Mouse (Mus musculus) neural tube, embryonic 10.5 days (tissue): ENCODE results near the gene AC124502.3.

Experiments used
- DNase-seq: peaks from one replicate; pipeline ENCODE4 v3.0.0-alpha.2; 2017; ENCODE audit warnings: low spot score; ENCODE audit errors: extremely low spot score

AC124502.3 gene

DNA sequence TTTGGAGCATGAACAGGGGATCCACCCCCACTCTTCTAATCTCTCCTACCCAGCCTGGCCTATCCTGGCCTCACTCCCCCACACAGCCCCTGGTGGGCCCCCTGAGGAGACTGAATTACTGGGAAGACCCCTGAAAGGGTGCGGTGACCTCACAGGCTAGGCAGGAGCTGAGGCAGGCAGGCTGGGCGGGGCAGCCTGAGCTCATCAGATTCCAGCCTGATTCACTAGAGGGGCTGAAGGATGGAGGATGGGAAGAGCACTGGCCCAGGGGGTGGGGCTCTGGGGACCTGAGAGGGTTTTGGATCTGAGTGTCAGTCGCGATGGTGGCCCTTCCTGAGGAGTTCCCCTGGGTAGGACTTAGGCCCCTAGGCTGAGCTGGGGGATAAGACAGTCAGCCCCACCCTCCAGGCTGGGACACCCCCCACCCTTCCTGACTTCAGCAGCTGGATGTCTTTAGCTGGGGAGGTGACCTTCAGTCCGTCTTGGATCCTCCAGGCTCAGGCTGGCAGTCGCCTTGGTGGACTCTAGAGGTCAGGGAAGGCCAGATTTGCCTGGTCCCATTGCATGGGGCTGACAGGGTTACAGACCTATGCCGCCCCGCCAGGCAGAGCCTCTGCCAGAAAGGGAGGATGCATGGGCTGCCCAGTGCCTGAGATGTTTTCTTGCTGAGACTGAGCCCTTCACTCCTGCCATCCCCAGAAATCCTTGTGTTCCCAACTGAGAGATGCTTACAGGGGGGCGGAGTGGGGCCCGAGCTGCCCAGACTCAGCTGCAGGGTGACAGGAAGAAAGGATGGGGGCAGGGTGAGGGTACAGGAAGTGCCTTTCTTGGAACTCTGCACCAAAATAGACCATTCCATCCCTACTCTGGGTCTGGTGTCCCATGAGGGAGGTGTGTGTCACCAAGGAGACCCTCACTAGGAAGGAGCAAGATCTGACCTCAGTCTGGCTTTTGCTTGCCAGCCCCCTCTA is 20.4 kb downstream of the AC124502.3 start:
- no peak for DNase-seq

DNA sequence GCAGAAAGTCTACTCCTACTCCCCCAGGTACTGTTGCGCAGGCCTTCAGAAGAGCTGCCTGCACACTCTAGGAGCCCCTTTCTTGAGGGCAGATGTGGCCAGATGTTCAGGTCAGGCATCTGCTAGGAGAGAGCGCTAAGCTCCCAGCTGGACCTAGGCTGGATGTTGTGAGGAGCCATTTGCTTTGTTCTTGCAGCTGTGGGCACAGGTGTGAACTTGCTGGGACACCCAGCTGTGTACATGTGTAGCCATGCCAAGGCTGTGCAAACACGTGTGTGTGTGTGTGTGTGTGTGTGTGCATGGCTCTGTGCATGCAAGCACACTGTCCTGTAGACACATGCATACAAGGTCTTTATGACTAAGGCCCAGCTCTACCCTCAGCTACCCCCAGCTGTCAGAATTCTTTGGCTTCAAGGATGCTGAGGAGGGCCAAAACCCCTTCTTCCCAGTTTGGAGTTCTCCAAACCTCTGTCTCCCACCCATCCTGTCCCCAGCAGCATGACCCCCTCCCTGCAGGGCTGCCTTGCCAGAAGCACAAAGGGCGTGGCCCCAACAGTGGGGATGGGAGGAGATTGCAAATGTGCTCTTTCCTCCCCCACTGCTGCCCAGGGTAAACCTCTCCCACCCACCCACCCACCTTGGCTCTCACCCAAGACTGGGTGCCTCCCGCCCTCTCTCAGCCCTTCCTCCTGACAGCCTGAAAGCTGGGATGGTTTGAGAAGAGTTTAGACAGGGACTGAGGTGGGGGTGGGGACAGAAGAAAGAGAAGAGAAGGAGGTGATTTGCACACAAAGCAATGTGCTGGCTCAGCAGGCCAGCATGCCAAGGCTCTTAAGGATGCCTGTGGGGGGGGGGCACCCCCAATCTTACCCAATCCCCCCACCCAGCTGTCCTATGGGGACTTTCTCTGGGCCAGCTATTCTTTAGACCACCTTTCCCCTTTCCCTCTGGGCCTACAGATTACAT is 22.0 kb downstream of the AC124502.3 start:
- no peak for DNase-seq

DNA sequence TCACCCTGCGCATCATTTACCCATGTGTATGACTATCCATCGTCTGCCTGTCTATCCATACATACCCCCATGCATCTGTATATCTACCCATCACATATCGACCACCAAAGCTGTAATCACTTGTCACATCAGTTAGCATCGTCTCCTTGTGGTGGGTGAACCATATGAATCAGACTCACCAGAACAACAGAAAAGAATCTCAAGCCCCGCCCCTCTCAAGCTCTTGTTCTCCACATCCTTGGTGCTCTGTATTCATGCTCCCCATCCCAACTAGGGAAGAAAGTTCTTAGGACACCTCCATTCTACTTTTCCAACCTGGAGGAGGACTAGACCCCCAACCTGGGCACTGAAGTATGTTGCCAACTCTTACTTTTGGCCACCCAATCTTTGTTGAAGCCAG is 23.4 kb downstream of the AC124502.3 start:
- DNase-seq = no peak

DNA sequence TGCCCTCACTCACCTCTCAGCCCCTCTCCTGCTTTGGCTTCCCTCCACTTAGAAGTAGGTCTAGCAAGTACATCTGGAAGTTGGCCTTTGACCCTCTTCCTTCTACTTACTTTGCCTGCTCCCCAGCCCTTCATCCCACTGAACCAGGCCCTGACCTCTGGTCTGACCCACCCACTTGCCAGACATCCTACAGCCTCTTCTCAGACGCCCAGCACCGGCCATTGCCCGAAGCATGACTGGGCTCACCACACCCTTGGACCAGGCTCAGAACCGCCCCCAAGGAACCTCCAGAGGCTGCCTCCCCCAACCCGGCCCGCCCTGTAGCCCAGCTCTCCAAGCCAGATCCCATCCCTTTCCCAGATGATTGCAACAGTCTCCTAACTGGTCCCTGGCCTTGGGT is 23.8 kb downstream of the AC124502.3 start:
- no peak for DNase-seq

DNA sequence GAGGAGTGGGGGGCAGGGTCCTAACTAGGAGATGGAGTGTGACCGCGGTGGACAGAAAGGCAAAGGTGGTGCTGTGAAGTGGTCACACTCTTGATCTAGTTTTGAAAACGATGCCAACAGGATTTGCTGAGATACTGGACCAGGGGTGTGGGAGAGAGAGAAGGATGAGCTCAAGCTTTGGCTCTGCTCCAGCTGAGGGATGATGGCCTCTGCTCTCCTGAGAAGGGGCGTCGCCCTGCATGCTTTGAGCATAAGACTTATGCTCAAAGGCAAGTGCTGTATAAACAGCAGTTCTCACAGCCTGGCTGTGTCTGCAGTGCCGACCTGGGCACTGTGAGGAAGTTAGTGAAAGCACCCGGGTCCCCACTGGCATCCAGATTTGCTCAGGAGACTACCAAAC is 26.4 kb downstream of the AC124502.3 start:
- DNase-seq = no peak

DNA sequence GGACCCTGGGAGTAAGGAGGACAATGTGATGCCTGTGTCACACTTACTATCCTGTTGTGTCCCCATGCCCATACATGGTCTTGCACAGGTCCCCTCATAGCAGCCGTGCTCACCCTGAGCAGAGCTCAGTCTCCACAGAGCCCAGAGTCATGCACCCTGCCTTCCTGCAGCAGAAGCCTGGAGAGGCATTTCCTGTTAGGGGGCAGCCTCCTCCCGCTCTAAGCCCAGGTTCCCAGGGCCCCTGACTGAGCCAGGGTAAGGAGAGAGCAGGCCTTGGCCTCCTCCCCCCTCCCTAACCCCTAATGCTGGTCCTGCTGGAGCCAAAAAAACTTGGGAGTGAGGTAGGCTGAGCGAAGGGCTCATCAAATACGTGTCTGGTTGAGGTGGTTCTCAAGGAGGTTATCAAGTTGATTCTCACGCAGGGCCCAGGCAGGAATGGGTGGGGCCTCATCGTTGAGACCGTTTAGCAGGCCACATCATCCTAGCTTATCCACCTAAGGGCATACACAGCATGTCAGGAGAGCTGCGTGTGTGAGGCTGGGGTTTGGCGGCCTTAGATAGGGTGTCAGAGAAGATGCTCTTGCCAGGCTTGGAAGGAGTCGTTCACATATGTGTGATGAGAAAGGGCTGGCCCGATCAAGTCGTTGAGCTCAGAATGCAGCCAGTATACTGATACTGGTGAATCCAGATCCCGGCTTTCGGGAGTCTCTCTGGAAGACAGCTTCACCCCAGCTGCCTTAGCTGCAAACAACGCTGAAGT is 28.5 kb downstream of the AC124502.3 start:
- DNase-seq = no peak

DNA sequence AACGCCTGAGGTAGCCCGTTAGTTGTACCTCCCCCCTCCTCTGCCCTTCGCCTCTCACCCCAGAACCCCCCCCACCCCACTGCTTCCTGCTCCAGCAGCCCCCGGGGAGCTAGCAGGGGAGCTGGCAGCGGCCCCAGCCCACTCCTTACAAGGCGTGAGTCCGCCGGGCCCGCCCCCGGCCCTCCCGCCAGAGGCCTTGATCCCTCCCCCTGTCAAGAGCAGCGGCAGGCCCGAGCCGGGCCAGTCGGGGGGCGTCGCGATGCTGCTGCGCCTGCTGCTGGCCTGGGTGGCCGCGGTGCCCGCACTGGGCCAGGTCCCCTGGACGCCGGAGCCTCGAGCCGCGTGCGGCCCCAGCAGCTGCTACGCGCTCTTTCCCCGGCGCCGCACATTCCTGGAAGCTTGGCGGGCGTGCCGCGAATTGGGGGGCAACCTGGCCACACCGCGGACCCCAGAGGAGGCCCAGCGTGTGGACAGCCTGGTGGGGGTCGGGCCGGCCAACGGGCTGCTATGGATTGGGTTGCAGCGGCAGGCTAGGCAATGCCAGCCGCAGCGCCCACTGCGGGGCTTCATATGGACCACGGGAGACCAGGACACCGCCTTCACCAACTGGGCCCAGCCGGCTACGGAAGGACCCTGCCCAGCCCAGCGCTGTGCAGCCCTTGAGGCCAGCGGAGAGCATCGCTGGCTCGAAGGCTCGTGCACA is 29.3 kb downstream of the AC124502.3 start, which contains the start of gene Cd248:
Gene Cd248, plus strand, starts transcription at position 212 of the 703 bp plus-strand sequence.
- peak; percentile 79 for DNase-seq

DNA sequence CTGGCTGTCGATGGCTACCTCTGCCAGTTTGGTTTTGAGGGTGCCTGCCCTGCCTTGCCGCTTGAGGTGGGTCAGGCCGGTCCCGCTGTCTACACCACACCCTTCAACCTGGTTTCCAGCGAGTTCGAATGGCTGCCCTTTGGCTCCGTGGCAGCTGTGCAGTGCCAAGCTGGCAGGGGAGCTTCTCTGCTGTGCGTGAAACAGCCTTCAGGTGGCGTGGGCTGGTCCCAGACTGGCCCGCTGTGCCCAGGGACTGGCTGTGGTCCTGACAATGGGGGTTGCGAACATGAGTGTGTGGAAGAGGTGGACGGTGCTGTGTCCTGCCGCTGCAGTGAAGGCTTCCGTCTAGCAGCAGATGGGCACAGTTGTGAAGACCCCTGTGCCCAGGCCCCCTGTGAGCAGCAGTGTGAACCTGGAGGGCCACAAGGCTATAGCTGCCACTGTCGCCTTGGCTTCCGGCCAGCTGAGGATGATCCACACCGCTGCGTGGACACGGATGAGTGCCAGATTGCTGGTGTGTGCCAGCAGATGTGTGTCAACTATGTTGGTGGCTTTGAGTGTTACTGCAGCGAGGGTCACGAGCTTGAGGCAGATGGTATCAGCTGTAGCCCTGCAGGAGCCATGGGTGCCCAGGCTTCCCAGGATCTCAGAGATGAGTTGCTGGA is 30.0 kb downstream of the AC124502.3 start:
- no peak for DNase-seq

DNA sequence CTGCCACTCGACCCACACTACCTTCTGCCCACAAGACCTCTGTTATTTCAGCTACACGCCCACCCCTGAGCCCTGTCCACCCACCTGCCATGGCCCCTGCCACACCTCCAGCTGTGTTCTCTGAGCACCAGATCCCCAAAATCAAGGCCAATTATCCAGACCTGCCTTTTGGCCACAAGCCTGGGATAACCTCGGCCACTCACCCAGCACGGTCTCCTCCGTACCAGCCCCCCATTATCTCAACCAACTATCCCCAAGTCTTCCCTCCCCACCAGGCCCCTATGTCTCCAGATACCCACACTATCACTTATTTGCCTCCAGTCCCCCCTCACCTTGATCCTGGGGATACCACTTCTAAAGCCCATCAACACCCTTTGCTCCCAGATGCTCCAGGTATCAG is 30.8 kb downstream of the AC124502.3 start:
- DNase-seq = no peak

DNA sequence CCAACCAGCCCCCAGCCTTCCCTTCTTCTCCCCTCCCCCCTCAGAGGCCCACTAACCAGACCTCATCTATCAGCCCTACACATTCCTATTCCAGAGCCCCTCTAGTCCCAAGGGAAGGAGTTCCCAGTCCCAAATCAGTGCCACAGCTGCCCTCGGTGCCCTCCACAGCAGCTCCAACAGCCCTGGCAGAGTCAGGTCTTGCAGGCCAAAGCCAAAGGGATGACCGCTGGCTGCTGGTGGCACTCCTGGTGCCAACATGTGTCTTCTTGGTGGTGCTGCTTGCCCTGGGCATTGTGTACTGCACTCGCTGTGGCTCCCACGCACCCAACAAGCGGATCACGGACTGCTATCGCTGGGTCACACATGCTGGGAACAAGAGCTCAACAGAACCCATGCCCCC is 31.3 kb downstream of the AC124502.3 start:
- no peak for DNase-seq

DNA sequence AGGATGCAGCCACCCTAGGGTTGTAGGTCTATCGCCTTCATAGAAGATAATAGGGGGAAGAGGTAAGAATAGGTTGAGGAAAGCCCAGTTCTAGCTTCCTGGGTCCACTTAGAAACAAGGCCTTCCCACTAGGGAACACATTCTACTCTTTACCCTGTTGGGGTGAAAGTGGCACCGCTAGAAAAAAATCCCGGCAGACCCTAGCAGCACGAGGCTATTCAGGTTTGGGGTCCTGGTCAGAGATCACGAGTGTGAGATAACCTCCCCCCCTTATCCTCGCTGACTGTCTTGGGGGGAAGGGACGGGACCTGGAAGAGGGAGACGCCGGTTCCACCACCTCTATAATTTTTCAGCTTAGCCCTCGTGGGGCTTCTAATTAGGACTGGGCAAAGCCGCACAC is 32.4 kb downstream of the AC124502.3 start:
- peak; percentile 52 for DNase-seq

DNA sequence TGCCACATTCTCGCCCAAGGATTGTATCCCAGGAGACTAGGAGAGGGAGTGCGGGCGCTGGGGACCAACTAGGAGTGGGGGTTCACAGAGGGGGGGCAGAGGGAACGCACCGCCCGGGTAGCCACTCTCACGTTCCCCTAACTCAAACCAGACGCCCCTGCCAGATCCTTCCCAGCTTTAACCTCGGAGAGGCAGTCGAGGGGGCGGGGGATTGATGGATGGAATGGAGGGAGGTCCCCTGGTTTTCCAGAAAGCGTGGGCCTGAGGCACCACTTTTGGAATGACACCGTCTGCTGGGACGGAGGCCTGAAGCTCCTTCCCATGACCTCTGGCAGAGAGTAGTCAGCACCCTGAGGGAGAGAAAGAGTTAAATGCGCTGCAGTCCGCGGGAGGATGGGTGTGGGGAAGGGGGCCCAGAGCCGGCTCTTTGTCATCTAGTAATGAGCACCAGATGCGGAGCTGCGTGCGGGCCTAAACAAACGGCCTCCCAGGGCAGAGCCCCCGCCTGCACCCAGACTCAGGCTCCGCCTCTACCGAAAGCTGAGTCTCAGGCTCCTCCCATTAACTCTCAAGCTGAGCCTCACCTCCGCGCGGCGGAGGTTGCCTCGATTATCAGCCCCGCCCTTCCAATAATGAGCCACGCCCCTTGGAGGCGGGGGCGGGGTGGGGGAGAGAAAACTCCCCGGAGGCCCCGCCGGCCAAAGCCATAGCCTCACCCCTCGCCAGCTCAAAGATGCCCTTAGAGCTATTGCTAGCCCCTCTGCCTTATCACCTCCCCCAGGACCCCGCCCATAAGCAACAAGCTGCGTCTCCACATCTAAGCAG is 33.1 kb downstream of the AC124502.3 start:
- DNase-seq = peak; percentile 90

DNA sequence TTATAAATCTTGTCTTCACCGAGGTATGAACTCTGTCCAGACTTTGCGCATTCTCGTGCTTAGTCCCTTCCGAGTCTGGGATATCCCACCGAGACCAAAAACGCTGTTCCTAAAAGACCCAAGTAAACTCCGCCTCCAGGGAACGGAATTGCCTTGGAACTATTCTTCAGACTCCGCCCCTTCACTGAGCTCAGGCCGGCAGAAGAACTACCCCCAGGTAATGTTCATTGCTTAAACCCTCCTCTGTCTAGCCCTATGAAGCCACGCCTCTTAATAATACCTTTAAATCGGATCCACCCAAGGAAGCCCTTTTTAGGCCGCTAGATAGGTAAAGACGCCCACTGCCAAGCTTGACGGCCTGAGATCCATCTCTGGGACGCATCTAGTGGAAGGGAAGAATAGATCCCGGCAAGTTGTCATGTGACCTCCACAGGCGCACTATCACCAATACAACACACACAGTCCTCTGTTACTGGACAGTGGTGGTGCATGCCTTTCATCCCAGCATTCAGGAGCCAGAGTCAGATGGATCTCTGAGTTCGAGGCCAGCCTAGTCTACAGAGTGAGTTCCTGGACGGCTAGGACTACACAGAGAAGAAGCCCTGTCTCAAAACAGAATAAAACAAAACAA is 33.8 kb downstream of the AC124502.3 start:
- DNase-seq = peak; percentile 50

DNA sequence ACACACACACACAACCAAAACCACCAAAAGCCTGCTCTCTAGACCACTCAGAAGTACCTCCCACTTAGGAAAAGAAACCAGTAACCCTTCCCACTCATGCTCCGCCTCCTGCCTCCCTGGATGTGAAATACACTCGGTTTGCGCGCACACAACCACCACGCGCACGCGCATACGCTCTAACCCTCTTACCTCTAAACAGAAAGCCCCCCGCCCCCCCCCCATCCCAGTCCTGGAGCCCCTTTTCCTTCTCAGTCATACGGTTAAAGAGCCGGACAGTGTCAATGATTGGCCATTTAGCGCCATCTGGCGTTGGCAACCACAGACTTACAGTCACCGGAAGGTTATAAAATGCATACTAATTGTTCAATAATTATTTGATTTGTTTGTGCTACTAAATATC is 34.3 kb downstream of the AC124502.3 start:
- peak; percentile 80 for DNase-seq

DNA sequence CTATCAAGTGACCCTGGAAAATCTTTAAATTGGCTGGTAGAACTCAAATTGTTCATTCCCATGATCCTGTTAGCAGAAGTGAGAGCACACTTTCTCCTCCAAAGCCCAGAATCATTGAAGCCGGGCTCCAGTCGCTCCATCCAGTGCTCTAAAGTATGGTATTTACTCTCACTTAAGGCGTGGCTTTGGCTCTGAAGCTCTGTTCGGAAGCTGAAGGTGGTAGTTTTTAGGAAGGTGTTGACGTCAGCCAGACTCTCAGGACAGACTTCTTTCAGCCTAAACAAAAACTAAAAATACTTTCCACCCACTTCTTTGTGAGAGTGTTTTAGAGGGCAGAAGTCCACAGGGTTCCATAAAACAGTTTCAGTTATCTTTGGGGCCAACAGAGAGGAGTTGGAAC is 34.8 kb downstream of the AC124502.3 start:
- DNase-seq = no peak

DNA sequence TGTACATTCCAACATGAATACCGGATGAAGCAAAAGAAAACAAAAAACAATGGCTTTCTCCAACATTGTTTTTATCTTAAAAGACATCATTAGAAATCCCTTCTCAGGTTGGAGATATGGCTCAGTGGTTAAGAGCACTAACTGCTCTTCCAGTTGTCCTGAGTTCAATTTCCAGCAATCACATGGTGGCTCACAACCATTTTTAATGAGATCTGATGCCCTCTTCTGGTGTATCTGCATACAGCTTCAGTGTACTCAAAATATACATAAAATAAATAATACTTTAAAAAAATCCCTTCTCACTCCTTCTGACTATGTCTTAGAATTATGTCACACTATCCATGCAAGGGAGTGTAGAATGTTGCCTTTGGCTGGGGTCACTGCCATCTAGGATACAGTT is 40.6 kb downstream of the AC124502.3 start:
- no peak for DNase-seq

DNA sequence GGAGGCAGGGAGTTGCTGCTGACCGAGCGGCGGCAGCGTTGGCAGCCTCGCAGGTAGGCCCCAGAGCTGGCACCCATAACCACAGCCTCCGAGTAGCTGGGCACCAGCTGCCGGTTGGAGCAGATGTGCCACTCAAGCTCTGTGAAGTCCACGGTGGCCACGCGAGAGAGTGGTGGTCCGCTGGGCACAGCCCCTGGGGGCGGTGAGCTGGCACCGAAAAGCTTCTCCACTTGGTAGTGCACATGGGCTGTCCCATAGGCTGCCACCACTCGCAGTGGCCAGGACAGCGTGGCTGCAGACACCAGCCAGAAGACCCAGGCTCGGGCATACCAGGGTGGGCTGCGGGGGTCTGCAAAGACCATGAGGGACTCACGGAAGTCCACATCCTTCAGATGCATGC is 43.3 kb downstream of the AC124502.3 start:
- no peak for DNase-seq

DNA sequence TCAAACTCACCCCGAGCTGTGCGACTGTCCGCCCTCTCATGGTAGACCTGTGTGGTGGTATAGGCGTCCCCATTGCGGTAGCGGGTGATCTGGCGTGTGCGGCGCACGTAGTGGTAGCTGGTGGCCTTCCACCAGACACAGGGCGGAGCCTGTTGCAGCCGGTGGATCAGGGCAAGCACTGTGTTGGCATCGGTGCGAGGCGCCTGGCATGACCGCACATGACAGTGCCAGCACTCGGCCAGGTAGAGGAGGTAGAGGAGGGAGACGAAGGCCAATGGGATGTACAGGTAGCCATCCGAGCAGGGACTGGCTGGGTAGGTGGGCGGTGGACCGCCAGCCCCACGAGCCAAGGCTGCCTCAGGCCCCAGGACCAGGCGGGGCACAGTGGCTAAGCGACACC is 43.9 kb downstream of the AC124502.3 start:
- no peak for DNase-seq
